Mouse (Mus musculus): ENCODE measurements around the gene Ivd. TPM values are rescaled to one million over a fixed set of nuclear protein-coding genes. Genes with fewer than 3 reads are reported as not detected.

The Ivd gene
- polyA plus RNA-seq, 1 experiment = 28.7 TPM

DNA sequence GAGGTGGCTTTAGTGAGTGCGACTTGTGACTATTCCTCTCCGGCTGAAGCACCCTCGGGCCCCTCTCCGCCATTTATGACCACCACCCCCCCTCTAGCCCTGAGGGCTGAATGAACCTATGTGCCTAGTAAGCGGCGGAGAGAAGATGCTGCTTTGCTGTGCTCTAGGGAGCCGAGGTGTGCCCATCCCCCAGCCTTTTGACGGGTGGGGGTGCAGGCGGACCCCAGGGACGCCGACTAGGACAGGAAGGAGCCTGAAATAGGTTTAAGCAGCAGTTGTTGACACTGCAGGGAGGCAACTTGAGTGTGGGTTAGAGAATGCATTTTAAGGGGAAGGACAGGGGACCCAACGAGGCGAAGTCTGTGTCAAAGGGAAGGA is 35.1 kb downstream of the Ivd start:
- Histone ChIP-seq H3K9ac (ENCODE audit: low read depth, poor library complexity, severe bottlenecking) (peak overlapping the region; percentile 30), H3K27me3 (ENCODE audit: control insufficient read depth, insufficient read depth, low read length, poor library complexity, severe bottlenecking) (peaks cover 12% of the 10 kb centered on the region; the same call in 1 of the 2 replicates), H3K36me3 (ENCODE audit: control insufficient read depth, insufficient read depth, low read length, poor library complexity, severe bottlenecking) (no peaks in the 10 kb centered on the region), H3K9me3 (replicated peaks; ENCODE audit: control insufficient read depth, insufficient read depth, low read length, poor library complexity, severe bottlenecking) (no peaks in the 10 kb centered on the region), H3K4me3 (ENCODE audit: low read depth, low read length) (peak overlapping the region; percentile 73), H3K27ac (ENCODE audit: insufficient read depth, low read length) (no peak overlapping the region), H3K4me1 (ENCODE audit: control insufficient read depth, insufficient read depth, low read length) (no peaks in the 10 kb centered on the region)
- TF ChIP-seq CTCF (IDR thresholded peaks at IDR 0.05; ENCODE audit: low read depth, low read length) (no peak), EP300 (IDR thresholded peaks at IDR 0.05; ENCODE audit: insufficient read depth, low read depth, low read length) (no peak), POLR2A (IDR thresholded peaks at IDR 0.05; ENCODE audit: insufficient read depth, low read length) (no peak)

DNA sequence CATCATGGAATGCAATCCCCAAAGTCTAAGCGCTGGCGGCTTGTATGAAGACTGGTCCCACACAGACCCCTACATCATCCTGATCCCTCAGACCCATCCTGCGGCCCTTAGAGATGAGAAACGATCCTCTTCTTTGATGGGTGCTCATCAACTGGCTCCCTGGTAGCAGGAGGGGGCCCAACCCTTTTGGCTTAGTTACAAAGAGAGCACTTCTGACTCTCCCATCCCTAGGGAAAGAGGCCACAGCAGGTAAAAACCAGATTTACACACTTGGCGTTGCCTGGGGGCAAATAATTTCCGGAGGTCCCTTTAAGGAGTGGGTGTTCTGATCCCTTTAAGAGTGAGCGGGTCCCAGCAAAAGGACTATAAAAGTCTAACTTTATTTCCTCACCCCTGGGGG is 35.6 kb downstream of the Ivd start:
- H3K27ac ChIP-seq (ENCODE audit: insufficient read depth, low read length) = no peak overlapping the region
- H3K4me3 ChIP-seq (ENCODE audit: low read depth, low read length) = peak overlapping the region; percentile 73; the same call in 1 of the 2 replicates
- no peak overlapping the region for H3K9ac ChIP-seq (ENCODE audit: low read depth, poor library complexity, severe bottlenecking)
- no peaks in the 10 kb centered on the region for H3K9me3 ChIP-seq (replicated peaks; ENCODE audit: control insufficient read depth, insufficient read depth, low read length, poor library complexity, severe bottlenecking)
- H3K4me1 ChIP-seq (ENCODE audit: control insufficient read depth, insufficient read depth, low read length) = no peaks in the 10 kb centered on the region
- TF ChIP-seq EP300 (IDR thresholded peaks at IDR 0.05; ENCODE audit: insufficient read depth, low read depth, low read length) = no peak
- TF ChIP-seq CTCF (IDR thresholded peaks at IDR 0.05; ENCODE audit: low read depth, low read length) = no peak
- no peak for TF ChIP-seq POLR2A (IDR thresholded peaks at IDR 0.05; ENCODE audit: insufficient read depth, low read length)
- H3K36me3 ChIP-seq (ENCODE audit: control insufficient read depth, insufficient read depth, low read length, poor library complexity, severe bottlenecking) = no peaks in the 10 kb centered on the region
- H3K27me3 ChIP-seq (ENCODE audit: control insufficient read depth, insufficient read depth, low read length, poor library complexity, severe bottlenecking) = peaks cover 14% of the 10 kb centered on the region; the same call in 1 of the 2 replicates

DNA sequence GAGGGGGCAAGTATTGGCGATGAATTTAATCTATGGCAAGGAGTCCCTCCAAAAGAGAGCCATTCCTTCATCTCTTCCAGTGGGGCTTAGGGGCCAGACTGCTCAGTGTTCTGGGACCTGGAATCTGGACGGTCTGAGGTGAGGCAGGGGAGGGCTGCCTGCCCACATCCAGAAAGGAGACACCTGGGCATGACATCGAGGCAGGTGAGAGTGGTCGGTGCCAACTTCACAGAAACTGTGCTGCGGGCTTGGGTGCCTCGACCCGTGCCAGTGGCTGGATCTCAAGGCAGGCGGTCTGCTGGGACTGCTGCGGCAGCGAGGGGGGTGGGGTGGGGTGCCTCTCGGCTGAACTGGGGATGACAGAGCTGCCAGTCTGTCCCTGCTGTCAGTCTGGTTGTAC is 36.1 kb downstream of the Ivd start:
- Histone ChIP-seq H3K4me3 (ENCODE audit: low read depth, low read length) (no peak overlapping the region), H3K9ac (ENCODE audit: low read depth, poor library complexity, severe bottlenecking) (no peak overlapping the region), H3K9me3 (replicated peaks; ENCODE audit: control insufficient read depth, insufficient read depth, low read length, poor library complexity, severe bottlenecking) (no peaks in the 10 kb centered on the region), H3K4me1 (ENCODE audit: control insufficient read depth, insufficient read depth, low read length) (no peaks in the 10 kb centered on the region), H3K27me3 (ENCODE audit: control insufficient read depth, insufficient read depth, low read length, poor library complexity, severe bottlenecking) (peaks cover 17% of the 10 kb centered on the region; the same call in 1 of the 2 replicates), H3K36me3 (ENCODE audit: control insufficient read depth, insufficient read depth, low read length, poor library complexity, severe bottlenecking) (no peaks in the 10 kb centered on the region), H3K27ac (ENCODE audit: insufficient read depth, low read length) (no peak overlapping the region)
- TF ChIP-seq CTCF (IDR thresholded peaks at IDR 0.05; ENCODE audit: low read depth, low read length) = no peak
- no peak for TF ChIP-seq EP300 (IDR thresholded peaks at IDR 0.05; ENCODE audit: insufficient read depth, low read depth, low read length)
- no peak for TF ChIP-seq POLR2A (IDR thresholded peaks at IDR 0.05; ENCODE audit: insufficient read depth, low read length)

- Histone ChIP-seq H3K27ac (ENCODE audit: insufficient read depth, low read length) (no peak overlapping the region), H3K9ac (ENCODE audit: low read depth, poor library complexity, severe bottlenecking) (no peak overlapping the region), H3K4me1 (ENCODE audit: control insufficient read depth, insufficient read depth, low read length) (no peaks in the 10 kb centered on the region), H3K27me3 (ENCODE audit: control insufficient read depth, insufficient read depth, low read length, poor library complexity, severe bottlenecking) (peaks cover 18% of the 10 kb centered on the region; the same call in 1 of the 2 replicates), H3K4me3 (ENCODE audit: low read depth, low read length) (no peak overlapping the region), H3K9me3 (replicated peaks; ENCODE audit: control insufficient read depth, insufficient read depth, low read length, poor library complexity, severe bottlenecking) (no peaks in the 10 kb centered on the region), H3K36me3 (ENCODE audit: control insufficient read depth, insufficient read depth, low read length, poor library complexity, severe bottlenecking) (no peaks in the 10 kb centered on the region)
- TF ChIP-seq CTCF (IDR thresholded peaks at IDR 0.05; ENCODE audit: low read depth, low read length) = no peak
- TF ChIP-seq POLR2A (IDR thresholded peaks at IDR 0.05; ENCODE audit: insufficient read depth, low read length) = no peak
These were observed 37.0 kb downstream of the Ivd start for GRCm38 (mm10) chr2:118898771-118899170.

DNA sequence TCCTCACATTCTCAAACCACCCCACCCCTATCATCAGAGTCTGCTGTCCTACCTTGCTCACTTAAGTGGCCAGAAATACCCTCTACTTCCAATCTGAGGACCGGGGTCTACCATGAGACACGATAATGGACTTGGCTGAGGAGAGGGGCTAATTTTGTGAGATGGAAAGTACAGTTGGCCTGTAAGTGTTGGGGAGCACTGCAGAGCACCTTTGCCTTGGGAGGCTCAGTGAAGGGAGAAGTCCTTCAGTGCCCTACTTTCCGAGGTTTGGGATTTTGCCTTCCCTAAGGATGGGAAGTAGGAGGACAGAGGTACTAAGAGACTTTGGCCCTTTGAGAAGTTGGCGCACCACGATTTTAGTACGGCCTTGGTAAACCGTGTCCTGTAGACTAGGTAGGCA is 37.6 kb downstream of the Ivd start:
- H3K4me1 ChIP-seq (ENCODE audit: control insufficient read depth, insufficient read depth, low read length) = peaks cover 3% of the 10 kb centered on the region
- TF ChIP-seq EP300 (IDR thresholded peaks at IDR 0.05; ENCODE audit: insufficient read depth, low read depth, low read length) = no peak
- TF ChIP-seq CTCF (IDR thresholded peaks at IDR 0.05; ENCODE audit: low read depth, low read length) = no peak
- TF ChIP-seq POLR2A (IDR thresholded peaks at IDR 0.05; ENCODE audit: insufficient read depth, low read length) = no peak

DNA sequence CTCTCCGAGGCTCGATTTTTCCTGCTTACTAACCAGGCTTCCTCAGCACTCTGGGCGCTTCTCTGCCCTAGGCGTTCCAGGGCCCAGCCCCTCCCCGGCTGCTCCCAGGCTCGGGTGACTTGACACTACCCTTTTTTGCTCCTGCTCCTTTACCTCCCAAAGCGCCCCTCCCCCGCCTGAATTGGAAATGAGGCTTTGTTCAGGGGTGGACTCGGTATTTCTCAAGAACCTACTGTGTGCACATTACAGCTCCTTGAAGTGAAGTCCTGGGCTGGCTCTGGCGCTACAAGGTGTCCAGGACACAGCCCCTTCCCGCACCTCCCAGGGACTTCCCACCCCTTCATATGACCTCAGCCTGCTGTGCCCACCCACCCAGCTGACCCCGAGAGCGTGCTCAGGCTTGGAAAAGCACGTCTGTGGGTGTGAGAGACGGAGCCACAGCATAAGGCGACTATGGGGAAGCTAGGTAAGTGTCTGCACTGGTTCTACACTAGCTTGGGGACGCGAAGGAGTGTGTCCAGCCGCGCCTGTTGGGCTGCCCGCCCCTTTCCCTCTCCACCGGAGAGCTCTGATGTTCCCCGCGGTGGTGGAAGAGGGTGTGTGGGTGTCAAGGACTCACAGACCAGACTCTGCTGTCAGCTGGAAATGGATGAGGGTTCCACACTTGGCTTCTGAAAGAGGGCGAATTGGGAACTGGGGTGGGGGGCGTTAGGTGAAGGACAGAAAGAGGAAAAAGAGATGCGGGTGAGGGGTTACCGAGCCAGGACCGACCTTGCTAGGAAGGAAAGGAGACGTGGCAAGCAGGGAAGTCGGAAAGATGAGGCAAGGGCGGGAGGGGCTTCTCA is 38.4 kb downstream of the Ivd start, which contains the start of gene Bahd1:
Gene Bahd1, plus strand, starts transcription at position 397 of the 845 bp plus-strand sequence.
- Histone ChIP-seq H3K4me3 (ENCODE audit: low read depth, low read length) (peak within 1 kb of the TSS; percentile 52), H3K27me3 (ENCODE audit: control insufficient read depth, insufficient read depth, low read length, poor library complexity, severe bottlenecking) (peaks cover 13% of the 10 kb centered on the region; the same call in 1 of the 2 replicates), H3K36me3 (ENCODE audit: control insufficient read depth, insufficient read depth, low read length, poor library complexity, severe bottlenecking) (no peaks in the 10 kb centered on the region), H3K27ac (ENCODE audit: insufficient read depth, low read length) (no peak within 1 kb of the TSS), H3K9me3 (replicated peaks; ENCODE audit: control insufficient read depth, insufficient read depth, low read length, poor library complexity, severe bottlenecking) (no peaks in the 10 kb centered on the region), H3K4me1 (ENCODE audit: control insufficient read depth, insufficient read depth, low read length) (peaks cover 3% of the 10 kb centered on the region), H3K9ac (ENCODE audit: low read depth, poor library complexity, severe bottlenecking) (peak within 1 kb of the TSS; percentile 94)
- TF ChIP-seq EP300 (IDR thresholded peaks at IDR 0.05; ENCODE audit: insufficient read depth, low read depth, low read length) (0 out of 2 replicates have a peak, but pooled peaks have one; percentile 28), POLR2A (IDR thresholded peaks at IDR 0.05; ENCODE audit: insufficient read depth, low read length) (no peak)

More for the DNA sequence above, 37.6 kb downstream of the Ivd start:
- H3K27ac ChIP-seq (ENCODE audit: insufficient read depth, low read length) = no peak overlapping the region
- H3K27me3 ChIP-seq (ENCODE audit: control insufficient read depth, insufficient read depth, low read length, poor library complexity, severe bottlenecking) = peaks cover 19% of the 10 kb centered on the region; the same call in 1 of the 2 replicates
- H3K9ac ChIP-seq (ENCODE audit: low read depth, poor library complexity, severe bottlenecking) = no peak overlapping the region
- no peaks in the 10 kb centered on the region for H3K36me3 ChIP-seq (ENCODE audit: control insufficient read depth, insufficient read depth, low read length, poor library complexity, severe bottlenecking)
- H3K4me3 ChIP-seq (ENCODE audit: low read depth, low read length) = no peak overlapping the region
- no peaks in the 10 kb centered on the region for H3K9me3 ChIP-seq (replicated peaks; ENCODE audit: control insufficient read depth, insufficient read depth, low read length, poor library complexity, severe bottlenecking)
